Mouse (Mus musculus): Measurements from ENCODE around the gene Als2.

DNA sequence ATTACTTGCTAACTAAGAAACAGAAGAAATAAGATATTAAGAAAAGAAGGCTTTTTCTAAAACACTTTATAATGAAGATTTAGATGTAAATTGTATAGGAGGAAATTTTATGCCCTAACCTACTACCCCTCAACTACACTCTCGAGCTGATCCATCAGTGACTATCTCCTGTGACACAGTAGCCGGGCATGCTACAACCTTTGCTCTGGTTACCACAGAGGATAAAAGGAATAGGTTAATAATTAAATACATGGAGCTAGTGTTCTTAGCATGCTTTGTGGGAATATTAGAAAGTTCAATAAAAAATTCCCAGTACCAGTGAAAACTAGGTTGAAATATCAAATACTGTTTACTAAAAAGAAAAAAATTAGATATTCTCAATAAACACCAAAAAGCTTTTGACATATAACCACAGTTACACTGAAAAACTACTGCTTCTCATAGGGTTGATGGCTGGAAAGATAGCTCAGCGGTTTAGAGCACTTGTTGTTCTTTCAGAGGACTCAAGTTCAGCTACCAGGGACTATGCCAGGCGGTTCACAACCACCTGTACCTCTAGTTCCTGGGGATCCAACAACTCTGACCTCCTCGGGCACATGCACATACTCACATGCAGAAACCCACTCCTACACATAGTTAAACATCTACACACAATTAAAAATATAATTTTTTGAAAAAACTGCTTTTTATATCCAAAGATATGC, 24.8 kb downstream of the Als2 start:
- TF ChIP-seq CTCF (IDR thresholded peaks at IDR 0.05; ENCODE audit: extremely low read depth, insufficient read depth, low read length) (no peak), POLR2A (IDR thresholded peaks at IDR 0.05; ENCODE audit: extremely low read depth, insufficient read depth, low read length) (no peak)

All from cortical plate, adult 2 months (tissue).